Mouse (Mus musculus) small intestine, adult 2 months (tissue): ENCODE measurements at regions not wholly inside any gene's neighbourhood (a gene's known extent, or its start where the extent isn't known, plus 50 kb on each side); places are given as distances from the start of the nearest gene placed in this dataset.
"Not testable (repeated sequence)": the region's sequence is repeated elsewhere in the genome, so short reads cannot be mapped to it uniquely, and the experiment has no call there.

Source experiments
- CTCF ChIP-seq: fragments of 200-500 bp; IDR thresholded peaks from 2 replicates; pipeline ENCODE4 v1.5.1; 2012; ENCODE audit warnings: low read depth, mild to moderate bottlenecking, control low read depth, inconsistent platforms, low read length, moderate library complexity, mixed read lengths; ENCODE audit not compliant: insufficient replicate concordance, insufficient read length; ENCODE audit errors: extremely low read depth
- POLR2A ChIP-seq: fragments of 200-500 bp; IDR thresholded peaks from 2 replicates; pipeline ENCODE4 v1.6.1; 2012; ENCODE audit warnings: low read depth, mild to moderate bottlenecking, control low read depth, inconsistent platforms, low read length, moderate library complexity

- not testable (repeated sequence) for TF ChIP-seq POLR2A, CTCF
Observed at GRCm38 (mm10) chr3:22296925-22297324, 220.5 kb downstream of the Tbl1xr1 start.
